Mouse (Mus musculus) thymus, adult 18-20 months (tissue): Measurements from ENCODE around the gene Sumf1.

Source experiments
- DNase-seq, 2 experiments: peaks; one replicate each; pipeline ENCODE4 v3.0.0; 2022; ENCODE audit warnings: mixed read lengths in 2 of 2

The Sumf1 gene

GRCm38 (mm10) chr6:108074624-108075023 is 110.8 kb downstream of the Sumf1 start:
- DNase-seq = no peak

- no peak for DNase-seq
Measured at GRCm38 (mm10) chr6:108073931-108074330, 111.5 kb downstream of the Sumf1 start.

DNA sequence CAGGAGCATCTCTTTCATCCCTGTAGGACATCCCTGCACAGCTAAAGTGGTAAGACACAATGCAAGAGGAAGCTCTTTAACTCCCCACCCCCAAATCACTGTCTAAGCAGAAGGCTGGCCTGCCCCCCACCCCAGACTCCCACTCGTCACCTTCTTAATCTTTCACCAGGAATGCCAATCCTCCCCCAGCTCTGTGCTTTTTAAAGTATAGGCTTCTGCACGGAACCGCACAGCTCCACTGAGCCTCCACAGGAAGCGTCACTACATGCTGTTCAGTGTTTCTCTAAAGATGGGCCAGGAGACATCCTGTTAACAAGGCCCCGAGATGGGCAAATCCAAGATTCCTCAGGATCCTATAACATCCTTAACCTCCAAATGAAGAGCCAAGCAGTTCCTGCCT is 112.3 kb downstream of the Sumf1 start:
- no peak for DNase-seq

GRCm38 (mm10) chr6:108070947-108071346 is 114.4 kb downstream of the Sumf1 start:
- no peak for DNase-seq

DNA sequence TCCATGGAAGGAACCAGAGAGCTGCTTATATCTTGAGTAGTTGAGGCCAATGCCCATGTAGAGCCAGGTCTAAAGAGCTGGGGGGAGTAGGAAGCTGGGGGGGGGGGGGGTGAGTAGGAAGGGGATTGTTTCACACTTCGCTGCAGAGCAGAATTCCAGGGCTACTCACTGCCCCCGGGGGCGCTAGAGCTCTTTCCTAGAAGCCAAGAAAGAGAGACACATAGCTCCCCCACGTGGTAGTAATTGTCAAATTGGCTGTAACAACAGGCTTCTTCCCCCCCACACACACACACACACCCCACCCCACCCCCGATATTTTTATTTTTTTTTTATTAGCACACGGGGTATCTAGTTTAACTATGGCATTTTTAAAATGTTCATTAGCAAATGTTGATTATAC is 119.8 kb downstream of the Sumf1 start:
- peak; percentile 63 to 69 for DNase-seq

DNA sequence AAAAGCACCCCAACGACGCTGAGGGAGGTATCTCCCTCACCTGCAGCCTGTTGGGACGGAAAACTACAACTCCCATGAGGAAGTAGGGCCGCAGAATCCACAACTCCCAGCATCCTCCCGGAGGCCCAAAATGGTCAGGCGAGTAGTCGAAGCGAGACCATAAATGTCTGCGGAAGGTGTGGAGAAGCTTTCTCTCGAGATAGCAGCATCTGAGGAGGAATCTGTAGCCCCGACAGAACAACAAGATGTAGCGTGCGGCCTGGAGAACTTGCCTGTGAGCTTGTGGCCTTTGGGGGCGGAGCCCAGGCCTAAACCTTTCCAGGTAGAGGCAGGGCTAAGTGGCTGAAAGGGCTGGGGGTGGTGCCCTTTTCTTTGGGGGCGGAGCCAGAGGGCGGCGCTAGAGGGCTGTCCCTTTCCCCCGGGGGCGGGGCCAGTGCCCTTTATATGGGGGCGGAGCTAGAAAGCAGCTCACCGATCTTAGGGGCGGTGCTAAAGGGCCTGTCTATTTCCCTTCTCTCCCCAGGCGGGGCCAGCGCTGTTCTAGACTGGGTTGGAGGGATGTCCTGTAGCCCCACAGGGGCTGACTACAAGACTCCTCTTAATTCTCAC is 120.4 kb downstream of the Sumf1 start, which contains the start of gene Setmar:
Setmar (plus strand) TSS at position 128 of the 609 bp plus-strand sequence.
- DNase-seq = peak; percentile 90 to 93

GRCm38 (mm10) chr6:108061121-108061520 is 124.3 kb downstream of the Sumf1 start:
- no peak for DNase-seq

GRCm38 (mm10) chr6:108058066-108058465 is 127.3 kb downstream of the Sumf1 start:
- no peak for DNase-seq

GRCm38 (mm10) chr6:108057353-108057752 is 128.0 kb downstream of the Sumf1 start:
- DNase-seq = no peak
